Mouse (Mus musculus): ENCODE data around the gene Agmat. TPM values are rescaled to one million over a fixed set of nuclear protein-coding genes. Genes with fewer than 3 reads are reported as not detected.

The Agmat gene
- total RNA-seq, 2 experiments from 2014 or later, result not detected

DNA sequence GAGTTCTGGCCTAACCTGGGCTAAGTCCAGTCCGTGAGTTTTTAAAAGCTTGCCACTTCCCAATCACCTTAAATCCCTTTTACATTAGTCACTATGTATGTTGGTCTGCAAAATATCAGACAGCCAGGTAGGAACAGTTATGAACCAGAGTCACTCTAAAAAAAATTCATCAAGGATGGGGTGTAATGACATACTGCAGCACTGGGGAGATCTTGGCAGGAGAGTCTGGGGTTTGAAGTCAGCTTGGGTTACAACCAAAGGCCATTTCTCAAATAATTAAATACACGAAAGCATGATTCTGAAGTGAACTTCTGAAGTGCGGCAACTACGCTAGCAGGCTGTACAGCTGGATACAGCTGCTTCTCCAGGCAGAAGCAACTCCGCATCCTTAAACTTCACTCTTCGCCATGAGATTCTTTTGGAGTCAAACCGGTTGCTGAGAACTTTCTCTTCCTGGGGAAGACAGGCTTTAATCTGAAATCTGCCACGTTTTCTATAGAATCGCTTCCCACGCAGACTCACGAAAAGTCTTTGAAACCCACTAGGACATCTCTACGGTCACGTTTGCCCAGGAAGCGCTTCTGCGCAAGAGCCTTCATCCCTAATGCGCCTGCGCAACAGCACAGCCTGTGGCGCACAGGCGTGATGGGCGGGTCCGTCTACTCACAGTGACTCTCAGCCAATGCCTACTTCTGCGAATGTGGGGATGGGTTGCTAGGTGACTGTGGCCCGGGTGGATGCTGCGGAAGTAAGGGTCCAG lies 11.8 kb upstream of the Agmat start:
- intact Hi-C loops (cut with DNase I), result no loop called here
- DNase-seq, result peak; percentile 93

DNA sequence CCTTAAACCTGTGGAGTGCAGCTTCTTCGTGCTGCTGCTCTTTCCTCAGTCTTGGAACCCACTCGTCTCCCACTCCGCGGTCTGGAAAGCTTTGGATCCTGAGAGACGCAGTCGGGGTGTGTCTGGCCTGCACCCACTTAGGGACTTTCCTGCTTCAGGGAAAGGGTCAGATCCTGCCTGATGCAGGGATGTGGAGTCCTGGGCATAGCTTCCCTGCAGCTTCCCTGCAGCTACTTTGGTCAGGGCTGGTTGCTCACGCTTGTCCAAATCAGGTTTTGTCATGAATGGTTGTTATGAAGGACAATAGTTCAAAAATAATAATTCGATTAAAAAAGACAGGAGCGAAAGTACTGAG lies 11.3 kb upstream of the Agmat start:
- intact Hi-C loops (cut with DNase I), result no loop called here
- no peak for DNase-seq

- no peak for DNase-seq
- intact Hi-C loops (cut with DNase I), result no loop called here
Observed at GRCm38 (mm10) chr4:141736856-141737255, 9.6 kb upstream of the Agmat start.

DNA sequence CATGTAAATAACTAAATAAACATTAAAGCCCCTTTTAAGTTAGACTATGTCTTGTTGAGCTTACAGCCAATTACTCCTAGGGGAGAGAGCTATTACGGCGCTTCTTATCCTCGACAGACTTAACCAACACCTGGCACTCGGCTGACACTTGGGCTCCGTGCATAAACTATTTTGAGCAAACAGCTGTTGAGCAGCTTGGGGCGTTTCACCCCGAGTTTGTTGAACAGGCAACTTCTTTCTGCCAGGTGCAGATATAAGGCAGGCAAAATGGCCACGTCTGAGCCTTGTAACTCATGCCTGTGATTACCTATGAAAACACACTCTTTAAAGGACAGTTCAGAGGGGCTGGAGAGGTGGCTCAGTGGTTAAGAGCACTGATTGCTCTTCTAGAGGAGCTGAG lies 8.5 kb upstream of the Agmat start:
- DNase-seq, result no peak
- intact Hi-C loops (cut with DNase I), result no loop called here

- intact Hi-C loops (cut with DNase I), result no loop called here
- no peak for DNase-seq
Observed at GRCm38 (mm10) chr4:141741856-141742255, 4.6 kb upstream of the Agmat start.

- no peak for DNase-seq
- intact Hi-C loops (cut with DNase I), result no loop called here
Observed at GRCm38 (mm10) chr4:141742381-141742780, 4.1 kb upstream of the Agmat start.

DNA sequence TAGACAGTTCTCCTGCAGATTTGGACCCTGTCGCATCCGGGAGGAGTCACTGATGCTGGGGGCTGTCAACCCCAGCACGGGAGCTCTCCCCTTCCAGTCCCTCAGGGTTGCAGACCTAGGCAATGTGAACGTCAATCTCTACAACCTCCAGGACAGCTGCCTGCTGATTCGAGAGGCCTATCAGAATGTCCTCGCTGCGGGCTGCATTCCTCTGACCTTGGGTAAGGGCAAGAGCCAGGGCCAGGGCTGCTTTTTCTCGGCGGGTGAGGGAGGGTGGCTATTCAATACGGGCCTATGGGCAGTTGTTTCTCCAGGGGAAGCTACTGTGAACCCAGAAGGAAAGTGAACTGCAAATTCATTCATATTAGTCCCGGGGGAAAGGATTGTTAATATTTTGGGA lies 3.1 kb downstream of the Agmat start:
- intact Hi-C loops (cut with DNase I), result no loop called here
- no peak for DNase-seq

DNA sequence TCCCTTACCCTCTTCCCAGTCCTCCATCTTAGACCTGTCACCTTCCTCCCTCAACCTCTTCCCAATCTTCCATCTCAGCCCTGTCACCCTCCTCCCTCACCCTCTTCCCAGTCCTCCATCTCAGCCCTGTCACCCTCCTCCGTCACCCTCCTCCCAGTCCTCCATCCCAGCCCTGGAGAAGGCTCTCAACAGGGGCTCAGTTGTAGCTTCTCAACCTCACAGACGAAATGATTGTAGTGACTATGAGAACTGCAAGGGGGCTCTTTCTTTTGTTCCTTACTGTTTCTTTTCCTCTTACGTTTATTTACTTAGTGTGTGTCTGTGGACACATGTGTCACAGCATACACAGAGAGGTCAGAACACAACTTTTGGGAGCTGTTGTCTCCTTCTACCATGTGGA lies 4.4 kb downstream of the Agmat start:
- DNase-seq, result no peak
- intact Hi-C loops (cut with DNase I), result no loop called here

- intact Hi-C loops (cut with DNase I), result no loop called here
- DNase-seq, result no peak
Observed at GRCm38 (mm10) chr4:141751419-141752075, 5.1 kb downstream of the Agmat start.

- intact Hi-C loops (cut with DNase I), result no loop called here
- no peak for DNase-seq
Observed at GRCm38 (mm10) chr4:141752076-141752421, 5.6 kb downstream of the Agmat start.

GRCm38 (mm10) chr4:141755375-141755930 lies 9.0 kb downstream of the Agmat start:
- intact Hi-C loops (cut with DNase I), result no loop called here
- DNase-seq, result no peak

DNA sequence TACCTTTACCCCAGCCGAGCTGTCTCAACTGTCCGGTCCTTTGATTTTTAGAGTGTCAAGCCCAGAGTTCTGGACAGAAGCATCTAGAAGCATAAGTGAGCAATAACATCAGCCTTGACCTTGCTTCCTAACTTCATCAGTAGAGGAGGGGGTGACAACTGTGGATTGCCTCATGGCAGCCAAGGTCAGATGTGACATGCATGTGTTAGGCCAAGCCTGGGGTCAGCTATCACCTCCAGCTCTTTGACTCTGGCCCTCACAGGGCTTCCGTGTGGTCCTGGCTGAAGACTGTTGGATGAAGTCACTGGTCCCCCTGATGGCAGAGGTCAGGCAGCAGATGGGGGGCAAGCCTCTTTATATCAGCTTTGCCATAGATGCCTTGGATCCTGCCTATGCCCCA lies 10.7 kb downstream of the Agmat start:
- no peak for DNase-seq

GRCm38 (mm10) chr4:141758874-141759542 lies 12.5 kb downstream of the Agmat start:
- no peak for DNase-seq
- intact Hi-C loops (cut with DNase I), result no loop called here

More for the DNA sequence above, 10.7 kb downstream of the Agmat start:
- intact Hi-C loops (cut with DNase I), result no loop called here

DNA sequence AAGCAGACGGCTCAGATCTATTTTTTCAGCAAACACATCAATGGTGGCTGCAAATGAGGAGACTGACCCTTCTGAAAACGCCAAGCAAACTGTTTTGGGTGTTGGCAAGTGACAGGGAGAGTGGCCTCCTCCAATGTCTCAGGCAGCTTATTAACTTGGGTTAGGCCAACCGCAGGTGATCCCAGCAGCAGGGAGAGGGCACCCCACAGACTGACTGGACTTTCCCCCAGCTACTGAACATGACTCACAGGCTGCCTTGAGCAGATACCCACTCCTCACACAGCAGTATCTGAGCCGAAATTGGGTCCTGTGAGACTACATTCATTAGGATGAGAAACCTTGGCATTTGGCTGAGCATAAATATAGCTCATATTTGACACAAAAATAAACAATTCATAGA lies 14.5 kb downstream of the Agmat start:
- intact Hi-C loops (cut with DNase I), result no loop called here

DNA sequence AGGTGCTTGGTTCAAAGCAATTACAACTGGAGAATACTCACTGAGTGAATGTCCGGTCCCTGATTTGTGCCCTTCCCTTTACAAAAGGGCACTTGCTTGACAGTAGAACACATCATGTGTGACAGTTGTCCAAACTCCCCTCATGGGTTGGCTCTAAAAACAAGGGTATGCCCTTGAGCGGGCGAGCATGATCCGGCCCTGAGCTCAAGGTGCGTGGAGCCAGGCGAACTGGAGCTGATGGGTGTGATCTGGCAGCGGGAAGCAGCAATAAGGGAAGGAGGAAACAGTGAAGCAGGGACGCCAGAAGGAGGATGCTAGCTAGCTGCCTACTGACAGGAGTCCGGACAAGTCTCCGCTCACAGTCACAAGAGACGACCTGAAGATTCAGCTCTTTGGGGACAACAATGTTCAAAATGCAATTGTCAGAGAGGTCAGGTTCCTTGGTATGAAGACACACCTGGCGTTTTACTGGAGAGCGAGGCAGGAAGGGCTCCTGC lies 15.7 kb downstream of the Agmat start:
- intact Hi-C loops (cut with DNase I), result no loop called here
- DNase-seq, result no peak

More for the DNA sequence above, 14.5 kb downstream of the Agmat start:
- DNase-seq, result no peak

DNA sequence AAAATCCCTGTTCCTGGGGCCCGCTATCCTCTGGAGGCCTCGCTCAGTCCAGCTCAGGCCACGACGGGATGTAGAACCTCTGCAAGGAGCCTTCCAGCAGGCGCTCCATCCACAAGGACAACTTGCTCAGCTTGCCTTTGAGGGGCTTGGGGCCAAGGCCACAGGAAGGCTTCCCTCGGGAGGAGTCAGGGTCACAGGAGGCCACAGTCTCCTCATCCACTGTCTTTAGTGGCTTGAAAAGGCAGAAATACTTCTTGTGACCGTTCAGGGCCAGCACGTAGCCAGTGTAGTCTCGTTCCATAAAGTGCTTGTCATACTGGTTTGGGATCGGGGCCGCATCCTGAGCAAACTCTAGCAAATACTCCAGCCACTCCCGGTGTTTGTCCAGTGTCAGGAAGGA lies 17.0 kb downstream of the Agmat start:
- no peak for DNase-seq
- intact Hi-C loops (cut with DNase I), result no loop called here

DNA sequence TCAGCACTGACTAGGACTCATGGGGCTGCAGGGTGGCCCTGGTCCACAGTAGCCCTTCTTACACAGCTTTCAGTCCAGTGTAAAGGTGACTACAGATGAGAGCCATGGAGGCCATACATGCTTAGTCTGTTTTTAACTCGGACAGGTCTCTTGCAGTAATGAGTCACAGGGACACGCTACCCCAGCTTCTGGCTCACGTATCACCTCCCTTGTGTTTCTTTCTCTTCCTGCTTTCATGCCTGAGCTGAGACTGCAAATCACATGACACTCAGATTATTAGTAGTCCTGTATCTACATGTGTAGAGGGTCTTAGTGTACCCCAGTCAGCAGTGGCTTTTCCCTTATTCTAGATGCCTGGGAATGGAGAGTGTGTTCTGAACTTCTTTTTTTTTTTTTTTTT lies 18.5 kb downstream of the Agmat start:
- intact Hi-C loops (cut with DNase I), result no loop called here
- no peak for DNase-seq

- intact Hi-C loops (cut with DNase I), result no loop called here
- no peak for DNase-seq
Observed at GRCm38 (mm10) chr4:141766316-141766667, 19.8 kb downstream of the Agmat start.

DNA sequence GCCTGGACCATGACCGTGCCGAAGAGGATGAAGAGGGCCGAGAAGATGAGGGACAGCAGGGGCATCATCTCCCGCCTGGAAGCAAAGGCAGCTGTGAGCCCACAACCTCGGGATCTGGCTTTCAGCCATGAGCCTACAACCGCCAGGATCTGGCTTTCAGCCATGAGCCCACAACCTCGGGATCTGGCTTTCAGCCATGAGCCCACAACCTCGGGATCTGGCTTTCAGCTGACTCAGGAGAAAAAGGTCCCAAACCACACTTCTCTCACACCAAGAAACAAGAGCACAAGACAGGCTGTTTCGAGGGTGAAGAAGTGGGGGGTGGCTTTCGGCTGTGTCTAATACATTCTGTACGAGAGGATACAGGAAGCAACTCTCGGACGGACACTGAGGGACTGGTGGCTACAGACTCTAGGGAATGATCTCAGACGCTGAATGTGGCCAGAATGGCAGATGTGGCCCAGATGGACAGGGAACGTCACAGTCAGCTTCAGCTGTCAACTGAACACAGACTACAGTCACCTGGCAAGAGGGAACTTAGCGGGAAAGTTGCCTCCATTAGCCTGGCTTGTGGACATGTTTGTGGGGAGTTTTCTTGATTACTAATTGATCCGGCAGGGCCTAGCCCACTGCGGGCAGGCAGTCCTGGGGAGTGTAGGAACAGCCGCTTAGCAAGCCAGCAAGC lies 20.3 kb downstream of the Agmat start:
- peak; percentile 76 for DNase-seq
- intact Hi-C loops (cut with DNase I), result no loop called here

DNA sequence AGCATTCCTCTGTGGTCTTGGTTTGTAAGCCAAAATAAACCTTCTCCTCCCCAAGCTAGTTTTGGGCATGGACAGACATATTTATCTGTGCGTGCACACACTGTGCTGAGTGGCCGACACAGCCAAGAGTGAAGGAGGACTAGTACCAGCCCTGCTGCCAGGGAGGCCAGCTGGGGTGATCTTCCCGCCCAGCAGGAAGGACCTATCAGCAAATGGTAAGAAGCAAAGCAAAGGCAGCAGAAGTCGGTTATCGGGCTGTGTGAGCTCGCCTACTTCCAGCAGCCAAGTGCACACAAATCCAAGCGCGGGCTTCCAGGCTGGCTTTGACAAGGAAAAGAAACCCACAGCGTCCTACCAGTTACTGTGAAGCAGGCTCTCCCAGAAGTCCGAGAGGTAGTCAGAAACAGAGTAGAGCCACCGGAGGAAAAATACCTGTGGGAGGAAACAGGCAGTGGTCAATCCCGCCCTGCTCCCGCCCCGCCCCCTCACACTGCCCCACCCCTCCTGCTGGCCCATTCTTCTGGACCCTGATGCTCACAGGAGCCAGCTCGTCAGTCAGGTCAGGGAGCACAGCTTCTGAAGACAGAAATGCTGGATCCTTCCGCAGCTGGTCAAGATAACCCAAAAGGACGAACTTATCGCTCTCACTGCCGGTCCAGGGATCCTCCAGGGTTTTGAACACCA lies 21.0 kb downstream of the Agmat start:
- DNase-seq, result peak; percentile 77
- intact Hi-C loops (cut with DNase I), result no loop called here

Data from left cerebral cortex, postnatal 4 days (tissue).